Mouse (Mus musculus): Measurements from ENCODE around the gene Txndc5. TPM values are rescaled to one million over a fixed set of nuclear protein-coding genes. Genes with fewer than 3 reads are reported as not detected.

The Txndc5 gene
- polyA plus RNA-seq, 2 experiments: 212 to 345 TPM

DNA sequence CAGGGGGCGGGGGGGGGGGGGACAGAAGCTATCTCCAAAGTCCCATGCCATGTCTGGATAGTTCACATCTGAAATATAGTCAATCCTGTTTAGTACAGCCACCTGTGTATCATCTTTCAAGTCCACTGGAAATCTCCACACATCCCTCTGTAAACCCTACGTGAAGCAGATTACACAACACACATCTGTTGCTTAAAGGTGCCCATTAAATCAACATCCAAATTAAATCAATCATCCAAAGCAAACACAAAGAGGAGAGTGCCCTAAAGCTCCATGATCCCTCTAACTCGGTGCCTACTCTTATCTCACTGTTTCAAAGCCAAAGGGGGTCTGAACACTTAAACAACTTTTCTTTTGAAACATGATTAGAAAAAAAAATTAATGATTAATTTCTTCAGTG, 31.9 kb downstream of the Txndc5 start:
- DNase-seq (ENCODE audit: low spot score): no peak
- no peaks in the 10 kb centered on the region for H3K9me3 ChIP-seq (ENCODE audit: control insufficient read depth, low read length)
- H3K27me3 ChIP-seq (ENCODE audit: control insufficient read depth, insufficient read depth, low read length): no peaks in the 10 kb centered on the region
- H3K9ac ChIP-seq (ENCODE audit: low read depth, low read length, severe bottlenecking): no peak overlapping the region
- H3K4me3 ChIP-seq (replicated peaks; ENCODE audit: low read length): no peak overlapping the region
- peaks cover 23% of the 10 kb centered on the region for H3K36me3 ChIP-seq (ENCODE audit: control insufficient read depth, insufficient read depth, low read length)
- no peak for TF ChIP-seq POLR2A (IDR thresholded peaks at IDR 0.05; ENCODE audit: borderline replicate concordance, extremely low read depth, insufficient read depth, insufficient read length)
- no peak overlapping the region for H3K4me2 ChIP-seq (replicated peaks; ENCODE audit: low read depth, low read length, severe bottlenecking)
- 50% methylated on average over 3 of the region's 3 CpGs for WGBS
- no peaks in the 10 kb centered on the region for H3K4me1 ChIP-seq (ENCODE audit: control insufficient read depth, insufficient read depth, low read length)
- ATAC-seq (ENCODE audit: low FRiP score, low read depth): no peak
- no peak overlapping the region for H3K27ac ChIP-seq (replicated peaks; ENCODE audit: low read depth, low read length)

DNA sequence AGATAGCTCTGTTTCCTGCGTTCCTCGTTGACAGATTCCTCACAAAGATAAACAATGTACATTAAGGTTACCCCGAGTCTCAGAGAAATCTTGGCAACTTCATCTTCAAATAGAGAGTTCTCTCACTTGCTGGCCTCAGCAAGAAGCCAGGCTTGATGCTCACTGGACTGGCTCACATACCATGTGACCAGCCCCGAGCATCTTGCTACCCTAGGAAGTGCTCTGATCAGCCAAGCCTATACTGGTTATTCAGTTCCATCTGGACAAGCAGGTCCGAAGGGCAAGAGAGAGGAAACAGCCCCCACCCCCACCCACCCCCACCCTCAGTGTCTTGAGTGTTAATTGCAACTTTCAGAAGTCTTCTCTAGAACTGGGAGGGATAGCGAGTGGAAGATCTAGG, 41.9 kb downstream of the Txndc5 start:
- no peak for TF ChIP-seq POLR2A (IDR thresholded peaks at IDR 0.05; ENCODE audit: borderline replicate concordance, extremely low read depth, insufficient read depth, insufficient read length)
- no peak overlapping the region for H3K4me3 ChIP-seq (replicated peaks; ENCODE audit: low read length)
- 83% methylated on average over 6 of the region's 6 CpGs for WGBS
- no peaks in the 10 kb centered on the region for H3K9me3 ChIP-seq (ENCODE audit: control insufficient read depth, low read length)
- 0 out of 2 replicates have a peak, but pooled peaks cover 3% of the 10 kb centered on the region for H3K4me1 ChIP-seq (ENCODE audit: control insufficient read depth, insufficient read depth, low read length)
- ATAC-seq (ENCODE audit: low FRiP score, low read depth) (no peak), DNase-seq (ENCODE audit: low spot score) (no peak)
- H3K27me3 ChIP-seq (ENCODE audit: control insufficient read depth, insufficient read depth, low read length): no peaks in the 10 kb centered on the region
- no peak overlapping the region for H3K4me2 ChIP-seq (replicated peaks; ENCODE audit: low read depth, low read length, severe bottlenecking)
- H3K36me3 ChIP-seq (ENCODE audit: control insufficient read depth, insufficient read depth, low read length): no peaks in the 10 kb centered on the region
- no peak overlapping the region for H3K27ac ChIP-seq (replicated peaks; ENCODE audit: low read depth, low read length)
- H3K9ac ChIP-seq (ENCODE audit: low read depth, low read length, severe bottlenecking): no peak overlapping the region

DNA sequence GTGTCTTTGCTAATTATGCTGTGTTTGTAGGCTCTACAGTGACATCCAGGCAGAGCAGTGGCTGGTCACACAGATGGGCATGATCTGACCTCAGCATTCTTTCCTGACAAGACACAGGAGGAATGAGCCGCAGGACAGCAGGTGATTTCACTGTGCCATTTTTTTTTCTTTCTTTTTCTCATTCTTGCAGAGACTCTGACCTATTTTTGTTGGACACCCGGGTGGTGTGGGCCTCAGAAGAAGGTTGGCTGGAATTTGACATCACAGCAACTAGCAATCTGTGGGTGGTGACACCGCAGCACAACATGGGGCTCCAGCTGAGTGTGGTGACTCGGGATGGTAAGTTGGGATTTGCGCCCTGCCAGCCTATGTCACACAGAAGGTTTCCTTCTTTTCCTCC, 43.9 kb downstream of the Txndc5 start:
- no peak overlapping the region for H3K27ac ChIP-seq (replicated peaks; ENCODE audit: low read depth, low read length)
- H3K4me2 ChIP-seq (replicated peaks; ENCODE audit: low read depth, low read length, severe bottlenecking): no peak overlapping the region
- H3K9me3 ChIP-seq (ENCODE audit: control insufficient read depth, low read length): no peaks in the 10 kb centered on the region
- no peak overlapping the region for H3K4me3 ChIP-seq (replicated peaks; ENCODE audit: low read length)
- ATAC-seq (ENCODE audit: low FRiP score, low read depth): no peak
- no peaks in the 10 kb centered on the region for H3K36me3 ChIP-seq (ENCODE audit: control insufficient read depth, insufficient read depth, low read length)
- TF ChIP-seq POLR2A (IDR thresholded peaks at IDR 0.05; ENCODE audit: borderline replicate concordance, extremely low read depth, insufficient read depth, insufficient read length): no peak
- no peaks in the 10 kb centered on the region for H3K27me3 ChIP-seq (ENCODE audit: control insufficient read depth, insufficient read depth, low read length)
- H3K4me1 ChIP-seq (ENCODE audit: control insufficient read depth, insufficient read depth, low read length): 0 out of 2 replicates have a peak, but pooled peaks cover 3% of the 10 kb centered on the region
- no peak overlapping the region for H3K9ac ChIP-seq (ENCODE audit: low read depth, low read length, severe bottlenecking)
- 88% methylated on average over 5 of the region's 5 CpGs for WGBS
- no peak for DNase-seq (ENCODE audit: low spot score)

DNA sequence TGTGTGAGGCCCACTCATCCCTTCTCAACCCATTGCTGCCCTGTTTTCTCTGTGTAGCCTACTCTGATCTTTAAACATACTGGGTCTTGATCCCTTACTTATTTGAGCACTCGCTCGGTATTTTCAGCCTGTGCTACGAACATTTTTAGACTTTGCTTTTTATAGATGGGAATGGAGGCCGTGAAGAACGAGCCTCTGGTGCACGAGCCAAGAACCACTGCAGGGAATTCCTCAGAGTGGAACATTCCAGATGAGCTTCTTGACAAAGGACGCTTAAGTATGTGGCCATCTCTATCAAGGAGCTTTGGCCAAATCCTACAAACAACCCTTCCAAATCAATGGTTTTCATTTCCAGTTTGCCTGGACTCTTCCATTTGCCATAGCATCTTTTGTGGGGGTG, 47.6 kb downstream of the Txndc5 start:
- no peaks in the 10 kb centered on the region for H3K36me3 ChIP-seq (ENCODE audit: control insufficient read depth, insufficient read depth, low read length)
- H3K4me2 ChIP-seq (replicated peaks; ENCODE audit: low read depth, low read length, severe bottlenecking): no peak overlapping the region
- H3K9me3 ChIP-seq (ENCODE audit: control insufficient read depth, low read length): no peaks in the 10 kb centered on the region
- peaks cover 7% of the 10 kb centered on the region; the same call in 1 of the 2 replicates for H3K4me1 ChIP-seq (ENCODE audit: control insufficient read depth, insufficient read depth, low read length)
- no peaks in the 10 kb centered on the region for H3K27me3 ChIP-seq (ENCODE audit: control insufficient read depth, insufficient read depth, low read length)
- ATAC-seq (ENCODE audit: low FRiP score, low read depth) (no peak), DNase-seq (ENCODE audit: low spot score) (no peak)
- TF ChIP-seq POLR2A (IDR thresholded peaks at IDR 0.05; ENCODE audit: borderline replicate concordance, extremely low read depth, insufficient read depth, insufficient read length): no peak
- 71% methylated on average over 7 of the region's 7 CpGs for WGBS
- H3K4me3 ChIP-seq (replicated peaks; ENCODE audit: low read length): no peak overlapping the region
- H3K9ac ChIP-seq (ENCODE audit: low read depth, low read length, severe bottlenecking): no peak overlapping the region
- no peak overlapping the region for H3K27ac ChIP-seq (replicated peaks; ENCODE audit: low read depth, low read length)

DNA sequence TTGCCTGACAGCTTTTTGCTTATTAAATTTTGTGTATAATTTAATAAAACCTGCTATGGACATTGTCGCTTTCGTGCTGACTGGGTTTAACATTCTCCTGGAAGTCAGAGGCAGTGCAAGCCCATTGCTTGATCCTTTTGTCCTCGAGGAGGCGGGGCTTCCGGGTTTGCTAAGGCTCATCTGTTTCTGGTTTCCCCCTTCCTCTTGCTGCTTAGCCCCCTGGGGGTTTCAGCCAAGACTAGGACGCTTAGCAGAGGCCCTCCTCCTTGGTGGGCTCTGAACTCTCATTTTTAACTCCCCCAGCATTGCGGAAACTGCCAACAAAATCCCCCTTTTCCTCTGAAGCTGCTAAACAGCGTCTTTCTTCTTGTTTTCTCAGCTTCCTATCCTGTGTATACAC, 51.7 kb downstream of the Txndc5 start:
- ATAC-seq (ENCODE audit: low FRiP score, low read depth): 0 out of 2 replicates have a peak, but pooled peaks have one; percentile 55

DNA sequence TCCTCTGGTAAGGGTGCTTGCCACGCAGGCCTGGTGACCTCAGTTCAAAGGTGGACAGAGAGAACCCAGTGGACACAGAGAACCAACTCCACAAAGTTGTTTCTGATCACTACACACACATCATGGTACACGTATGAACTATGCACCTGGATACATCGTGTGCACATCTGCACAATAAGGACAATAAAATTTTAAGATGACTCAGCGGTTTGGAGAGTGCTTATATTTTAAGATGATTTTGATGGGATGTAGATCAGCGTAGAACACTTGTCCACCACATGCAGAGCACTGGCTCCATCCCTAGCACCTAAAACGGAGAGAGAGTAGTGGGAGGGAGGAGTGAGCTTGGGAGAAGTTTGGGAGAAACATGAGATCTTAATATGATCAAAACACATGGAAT, 55.1 kb downstream of the Txndc5 start:
- Histone ChIP-seq H3K9me3 (ENCODE audit: control insufficient read depth, low read length) (no peaks in the 10 kb centered on the region), H3K4me2 (replicated peaks; ENCODE audit: low read depth, low read length, severe bottlenecking) (no peak overlapping the region), H3K27me3 (ENCODE audit: control insufficient read depth, insufficient read depth, low read length) (no peaks in the 10 kb centered on the region), H3K9ac (ENCODE audit: low read depth, low read length, severe bottlenecking) (no peak overlapping the region), H3K4me3 (replicated peaks; ENCODE audit: low read length) (no peak overlapping the region), H3K36me3 (ENCODE audit: control insufficient read depth, insufficient read depth, low read length) (no peaks in the 10 kb centered on the region), H3K27ac (replicated peaks; ENCODE audit: low read depth, low read length) (no peak overlapping the region), H3K4me1 (ENCODE audit: control insufficient read depth, insufficient read depth, low read length) (peaks cover 7% of the 10 kb centered on the region; the same call in 1 of the 2 replicates)
- no peak for TF ChIP-seq POLR2A (IDR thresholded peaks at IDR 0.05; ENCODE audit: borderline replicate concordance, extremely low read depth, insufficient read depth, insufficient read length)
- no peak for ATAC-seq (ENCODE audit: low FRiP score, low read depth)
- DNase-seq (ENCODE audit: low spot score): no peak
- WGBS: 86% methylated on average over 6 of the region's 6 CpGs

More for the DNA sequence above, 51.7 kb downstream of the Txndc5 start:
- Histone ChIP-seq H3K9me3 (ENCODE audit: control insufficient read depth, low read length) (no peaks in the 10 kb centered on the region), H3K4me3 (replicated peaks; ENCODE audit: low read length) (no peak overlapping the region), H3K9ac (ENCODE audit: low read depth, low read length, severe bottlenecking) (no peak overlapping the region), H3K4me2 (replicated peaks; ENCODE audit: low read depth, low read length, severe bottlenecking) (no peak overlapping the region), H3K27me3 (ENCODE audit: control insufficient read depth, insufficient read depth, low read length) (no peaks in the 10 kb centered on the region), H3K36me3 (ENCODE audit: control insufficient read depth, insufficient read depth, low read length) (no peaks in the 10 kb centered on the region), H3K4me1 (ENCODE audit: control insufficient read depth, insufficient read depth, low read length) (peaks cover 7% of the 10 kb centered on the region; the same call in 1 of the 2 replicates), H3K27ac (replicated peaks; ENCODE audit: low read depth, low read length) (peak overlapping the region; percentile 14; the same call in 1 of the 2 replicates)
- TF ChIP-seq POLR2A (IDR thresholded peaks at IDR 0.05; ENCODE audit: borderline replicate concordance, extremely low read depth, insufficient read depth, insufficient read length): no peak
- 16% methylated on average over 8 of the region's 8 CpGs for WGBS
- peak; percentile 41 for DNase-seq (ENCODE audit: low spot score)
